Mouse (Mus musculus) adrenal gland, postnatal 36 days (tissue): ENCODE results near the gene Bid. TPM values are rescaled to one million over a fixed set of nuclear protein-coding genes. Genes with fewer than 3 reads are reported as not detected.
"Not testable (repeated sequence)": the region's sequence is repeated elsewhere in the genome, so short reads cannot be mapped to it uniquely, and the experiment has no call there.

ENCODE experiments used
- DNase-seq, 2 experiments: peaks; one replicate each; pipeline ENCODE4 v3.0.0; 2021; ENCODE audit warnings: mixed read lengths in 1 of 2
- total RNA-seq, 2 experiments: library from RNA; stranded (reverse); gene quantifications; 2 replicates each; pipeline ENCODE4 v1.2.3; 2021

The Bid gene
- total RNA-seq, 2 experiments from 2014 or later, result 4.5 to 5.9 TPM

DNA sequence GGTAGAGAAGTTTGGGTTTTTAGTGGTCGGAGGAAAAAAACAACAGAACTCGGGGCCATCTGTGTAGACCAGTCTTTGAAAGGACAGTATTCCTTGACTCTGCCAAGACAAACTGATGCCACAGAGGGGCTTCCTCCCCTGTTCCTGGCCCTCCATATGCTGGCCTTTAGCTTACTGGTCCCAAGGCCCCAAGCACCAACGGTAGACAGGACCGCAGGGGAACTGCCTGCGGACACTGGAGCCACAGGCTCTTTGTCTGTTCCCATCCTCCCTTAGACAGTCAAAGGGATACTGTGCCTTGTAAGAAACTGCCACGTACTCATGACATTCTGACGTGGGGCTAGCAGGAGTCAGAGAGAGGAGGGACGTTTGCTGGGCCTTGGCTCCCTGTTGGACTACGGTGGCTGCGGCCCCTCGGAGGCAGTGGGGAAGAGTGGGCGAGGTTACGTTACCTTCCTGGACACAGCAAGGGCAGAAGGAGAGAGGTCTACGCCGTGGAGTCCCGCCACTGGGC, 20.5 kb upstream of the Bid start:
- no peak for DNase-seq

DNA sequence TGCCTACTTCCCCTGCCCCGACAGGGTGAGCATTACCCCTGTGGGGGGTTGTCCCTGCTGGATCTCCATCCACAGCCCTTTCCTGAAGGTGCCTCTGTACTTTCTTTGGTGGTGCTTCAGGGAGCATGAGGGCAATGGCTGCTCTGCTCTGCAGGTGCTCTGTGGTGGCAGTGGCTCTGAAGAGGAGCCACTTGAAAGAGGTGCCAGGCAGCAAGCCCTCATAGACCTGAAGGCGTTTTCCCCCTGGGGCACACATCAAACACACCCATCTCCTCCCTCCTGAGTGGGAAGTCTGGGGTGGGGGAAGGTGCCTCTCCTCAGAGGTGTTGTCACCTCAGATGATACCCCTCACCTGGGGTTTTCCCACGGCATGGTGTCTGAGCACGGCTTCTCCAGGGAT, 17.5 kb upstream of the Bid start:
- no peak for DNase-seq

DNA sequence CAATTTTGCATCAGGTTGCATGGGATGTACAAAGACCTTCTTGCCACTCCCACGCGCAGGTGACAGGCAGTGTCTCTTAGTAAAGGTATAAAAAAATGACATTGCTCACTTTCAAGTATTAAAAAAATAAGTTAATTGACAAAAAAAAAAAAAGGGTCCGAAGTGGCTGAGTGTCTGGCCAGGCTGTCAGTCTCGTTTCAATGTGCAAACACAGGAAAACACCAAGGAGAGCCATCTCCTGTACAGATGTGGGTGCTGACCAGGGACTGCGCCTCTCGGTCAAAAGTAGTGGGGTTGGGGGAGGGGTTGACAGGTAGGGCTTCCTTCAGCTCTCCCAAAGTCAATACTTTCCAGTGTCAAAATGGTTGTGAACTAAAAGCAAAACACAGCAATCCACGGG, 17.0 kb upstream of the Bid start:
- DNase-seq, result no peak

DNA sequence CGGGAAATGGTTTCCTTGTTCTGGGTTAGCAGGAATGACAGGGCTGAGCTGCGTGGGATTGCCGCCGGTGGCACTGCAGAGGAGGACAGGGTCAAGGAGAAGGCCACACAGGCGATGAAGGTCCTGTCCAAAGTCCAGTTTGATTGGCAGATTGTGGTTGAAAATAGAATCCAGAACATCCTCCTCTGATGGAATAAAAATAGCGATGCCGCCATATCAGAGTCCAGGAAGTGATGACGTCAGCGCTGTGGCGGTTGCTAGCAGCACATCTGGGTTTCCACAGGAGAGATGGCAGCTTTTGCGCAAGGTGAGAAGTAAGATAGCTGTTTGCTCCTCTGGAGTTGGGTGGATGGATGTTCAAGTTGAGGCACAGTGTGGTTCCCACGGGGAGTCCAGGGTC, 15.9 kb upstream of the Bid start:
- no peak for DNase-seq

DNA sequence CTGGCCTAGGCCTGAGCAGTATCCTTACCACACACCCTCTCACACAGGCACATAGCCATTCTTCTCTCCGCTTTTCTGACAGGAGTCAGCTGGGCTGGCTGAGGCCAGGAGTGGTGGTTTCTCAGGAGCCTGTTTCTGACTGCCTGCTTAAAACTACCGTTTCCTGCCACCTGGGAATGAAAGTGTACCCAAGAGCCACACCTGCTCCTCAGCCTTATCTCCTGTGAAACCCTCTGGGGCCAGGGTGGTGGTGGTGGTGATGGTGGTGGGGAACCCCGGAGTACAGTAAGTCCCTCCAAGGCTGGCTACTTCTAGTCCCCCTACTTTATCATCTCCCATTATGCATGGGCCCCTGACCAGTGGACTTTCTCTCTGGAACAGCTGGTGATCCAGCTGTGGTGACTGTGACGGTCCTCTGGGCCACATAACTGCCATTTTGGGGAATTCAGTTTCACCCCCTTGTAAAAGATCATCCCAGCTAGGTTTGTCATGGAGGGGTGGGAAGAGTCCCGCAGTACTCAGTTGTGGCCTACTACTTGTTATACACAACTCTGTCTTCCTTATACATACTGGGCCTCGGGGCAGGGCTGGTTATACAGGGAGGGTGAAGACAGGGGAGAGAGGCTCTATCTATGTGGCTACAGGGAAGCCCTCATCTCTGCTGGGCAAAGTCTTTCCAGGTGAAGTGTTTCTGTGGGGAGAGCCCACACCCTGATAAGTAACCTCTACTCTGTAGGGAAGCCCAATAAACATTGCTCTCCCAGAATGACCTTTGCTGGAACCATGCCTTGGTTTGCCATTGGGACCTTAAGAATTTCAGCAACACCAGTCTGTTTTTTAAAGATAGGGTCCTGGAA, 14.0 kb upstream of the Bid start:
- DNase-seq, result no peak

DNA sequence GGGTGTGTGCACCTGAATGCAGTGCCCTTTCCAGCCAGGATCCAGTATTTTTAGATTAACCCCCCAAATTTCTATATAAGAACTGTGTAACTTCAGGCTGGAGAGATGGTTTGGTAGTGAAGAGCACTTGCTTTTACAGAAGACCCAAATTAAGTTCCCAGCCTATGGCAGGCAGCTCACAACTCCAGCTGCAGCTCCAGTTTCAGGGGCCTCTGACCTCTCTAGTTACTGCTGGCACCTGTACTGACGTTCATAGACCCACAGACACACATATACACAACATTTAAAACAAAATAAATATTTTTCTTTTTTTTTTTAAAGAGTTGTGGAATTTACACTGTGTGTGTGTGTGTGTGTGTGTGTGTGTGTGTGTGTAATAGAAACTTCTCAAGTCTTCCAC, 12.8 kb upstream of the Bid start:
- DNase-seq, result no peak

DNA sequence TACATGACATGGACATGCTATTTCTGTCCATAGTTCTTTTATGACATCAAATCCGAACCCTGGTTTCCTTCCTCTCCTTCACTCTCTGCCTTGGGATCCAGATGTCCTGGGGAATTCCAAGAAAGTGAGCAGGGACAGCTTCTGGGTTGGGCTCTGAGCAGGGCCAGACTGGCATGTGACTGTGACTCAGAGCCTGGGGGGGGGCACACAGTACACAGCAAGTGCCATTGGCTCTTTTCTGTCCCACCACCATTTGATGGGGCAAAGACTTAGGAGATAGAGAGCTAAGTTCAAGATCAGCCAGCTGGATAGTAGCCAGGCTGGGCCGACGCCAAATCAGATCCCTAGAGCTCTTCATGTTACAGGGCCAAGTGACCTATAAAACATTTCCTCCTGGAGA, 11.1 kb upstream of the Bid start:
- DNase-seq, result peak; percentile 85 to 89

DNA sequence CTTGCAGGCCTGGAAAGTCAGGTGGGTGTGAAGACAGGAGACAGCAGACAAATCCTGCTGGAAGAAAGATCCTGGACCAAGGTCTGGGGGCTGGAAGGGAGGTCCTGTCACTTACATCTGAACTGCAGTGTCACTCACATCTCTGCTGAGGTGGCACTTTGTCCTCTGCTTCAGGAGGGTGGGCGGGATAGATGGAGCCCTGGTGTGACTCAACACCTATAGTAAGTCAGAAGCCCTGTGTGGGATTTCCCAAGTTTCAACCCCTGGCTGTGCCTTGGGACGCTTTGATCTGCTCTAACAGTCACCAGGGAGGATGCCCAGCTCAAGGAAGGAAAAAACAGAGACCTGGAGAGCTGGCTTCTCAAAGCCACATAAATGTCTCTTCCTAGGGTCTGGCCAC, 10.2 kb upstream of the Bid start:
- DNase-seq, result no peak

DNA sequence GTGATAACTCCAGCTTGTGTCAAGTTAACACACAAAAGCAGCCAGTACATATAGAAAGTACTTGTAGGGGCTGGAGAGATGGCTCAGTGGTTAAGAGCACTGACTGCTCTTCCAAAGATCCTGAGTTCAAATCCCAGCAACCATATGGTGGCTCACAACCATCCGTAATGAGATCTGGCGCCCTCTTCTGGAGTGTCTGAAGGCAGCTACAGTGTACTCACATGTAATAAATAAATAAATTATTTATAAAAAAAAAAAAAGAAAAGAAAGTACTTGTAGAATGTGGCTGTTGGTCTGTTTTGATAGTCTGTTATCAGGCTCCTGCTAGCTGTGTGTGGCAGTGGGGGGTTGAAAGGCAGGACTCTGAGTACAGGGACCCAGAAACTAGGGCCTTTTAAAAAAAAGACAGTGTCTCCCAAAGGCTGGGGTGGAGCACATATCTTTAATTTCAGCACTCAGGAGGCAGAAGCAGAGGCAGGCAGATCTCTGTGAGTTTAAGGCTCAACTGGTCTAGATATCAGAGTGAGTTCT, 8.2 kb upstream of the Bid start:
- DNase-seq, result not testable (repeated sequence)

DNA sequence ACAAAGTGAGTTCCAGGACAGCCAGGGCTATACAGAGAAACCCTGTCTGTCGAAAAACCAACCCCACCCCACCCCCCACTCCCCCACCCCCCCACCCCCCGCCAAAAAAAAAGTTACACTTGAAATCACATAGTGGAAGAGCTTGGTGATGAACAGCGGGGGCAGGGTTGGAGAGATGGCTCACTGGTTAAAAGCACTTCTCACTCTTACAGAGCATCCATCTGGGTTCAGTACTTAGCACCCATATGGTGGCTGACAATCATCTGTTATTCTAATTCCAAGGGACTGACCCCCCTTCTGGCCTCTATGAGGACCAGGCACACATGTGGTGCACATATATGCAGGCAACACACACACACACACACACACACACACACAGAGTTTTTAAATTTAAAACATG, 1.3 kb upstream of the Bid start:
- no peak for DNase-seq

DNA sequence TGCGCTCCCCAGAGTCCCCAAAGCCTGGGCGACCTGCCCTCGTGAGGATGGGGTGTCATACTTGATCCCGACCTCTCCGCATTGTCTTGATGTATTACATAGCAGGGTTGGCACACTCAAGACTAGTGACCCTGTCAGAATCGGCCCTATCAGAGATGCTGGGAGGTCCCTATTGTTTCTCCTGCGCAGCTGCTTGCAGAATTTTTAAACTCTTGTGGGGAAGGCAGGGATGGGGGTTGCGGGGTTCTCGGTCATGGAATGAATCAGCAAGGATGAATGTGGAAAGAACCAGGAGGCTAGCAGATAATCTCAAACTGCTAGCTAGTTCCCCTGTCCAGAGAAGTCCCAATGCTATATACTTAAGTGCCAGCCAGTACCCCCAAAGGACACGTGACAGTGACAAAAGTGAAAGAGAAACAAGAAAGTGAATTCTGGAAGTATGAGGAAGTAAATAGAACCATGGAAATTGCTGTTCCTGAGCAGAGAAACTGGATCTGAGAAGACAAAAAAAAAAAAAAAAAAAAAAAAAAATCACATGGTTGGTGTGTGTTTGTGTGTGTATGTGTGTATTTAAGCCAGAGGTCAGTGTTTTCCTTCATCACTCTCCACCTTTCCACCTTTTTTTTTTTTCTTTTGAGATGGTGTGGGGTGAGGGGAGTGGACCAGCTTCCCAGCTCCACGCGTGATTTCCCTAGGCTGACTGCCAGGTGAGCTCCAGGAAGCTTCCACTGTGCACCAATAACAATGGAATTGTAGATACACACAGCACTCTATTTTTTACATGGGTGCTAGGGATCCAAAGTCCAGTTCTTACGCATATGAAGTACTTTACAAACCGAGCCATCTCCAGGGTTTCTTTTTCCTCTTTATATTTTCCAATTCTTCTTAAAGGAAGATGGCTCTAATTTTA, 574 bp upstream of the Bid start:
- DNase-seq, result not testable (repeated sequence)

DNA sequence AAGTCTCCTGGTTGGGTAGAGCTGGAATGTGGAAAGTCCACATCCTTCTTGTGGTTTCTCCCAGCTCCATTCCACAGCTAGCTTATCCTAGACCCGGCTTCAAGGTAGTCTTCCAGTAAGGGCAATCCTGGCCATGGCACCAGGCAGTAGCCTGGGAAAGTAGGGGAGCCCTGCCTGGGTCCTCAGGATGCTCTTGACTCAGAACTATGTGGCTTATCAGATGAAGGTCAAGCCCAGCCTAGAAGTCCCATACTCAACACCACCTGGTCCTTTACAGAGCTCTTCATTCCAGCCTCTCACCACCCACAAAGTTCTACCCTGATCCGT, 1.0 kb downstream of the Bid start:
- DNase-seq, result no peak

DNA sequence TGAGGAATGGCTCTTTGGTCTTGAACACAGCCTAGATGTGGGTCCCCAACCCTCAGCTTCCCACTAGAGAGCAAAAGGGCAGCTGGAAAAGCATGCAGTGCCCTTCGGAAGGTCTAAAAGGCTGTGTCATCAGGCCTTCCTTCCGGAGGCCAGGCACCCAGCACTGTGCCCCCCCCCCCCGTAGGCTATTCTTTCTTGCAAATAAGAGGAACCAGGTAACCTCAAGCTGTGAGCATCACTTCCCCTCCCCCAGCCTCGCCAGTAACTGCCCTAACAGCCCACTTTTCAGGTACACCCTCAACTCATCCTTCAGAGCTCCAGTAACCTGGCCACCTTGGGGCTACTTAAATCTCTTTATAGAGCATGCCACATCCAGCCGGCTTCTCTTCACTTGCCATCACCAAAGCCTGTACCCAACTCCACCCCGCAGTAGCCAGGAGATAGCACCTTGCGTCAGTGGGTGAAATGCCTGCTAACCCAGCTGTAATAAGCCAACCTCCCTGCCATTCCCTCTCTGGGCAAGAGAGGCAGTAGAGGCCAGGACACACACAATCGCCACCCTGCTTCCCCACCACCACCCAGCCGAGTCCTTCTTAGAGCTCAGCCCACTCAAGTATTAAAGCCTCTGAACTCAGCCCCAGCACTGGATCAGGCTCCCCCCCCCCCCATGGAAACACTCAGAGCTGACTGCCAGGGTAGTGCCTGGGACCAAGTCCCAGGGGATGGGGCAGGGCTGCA, 1.6 kb downstream of the Bid start:
- no peak for DNase-seq

DNA sequence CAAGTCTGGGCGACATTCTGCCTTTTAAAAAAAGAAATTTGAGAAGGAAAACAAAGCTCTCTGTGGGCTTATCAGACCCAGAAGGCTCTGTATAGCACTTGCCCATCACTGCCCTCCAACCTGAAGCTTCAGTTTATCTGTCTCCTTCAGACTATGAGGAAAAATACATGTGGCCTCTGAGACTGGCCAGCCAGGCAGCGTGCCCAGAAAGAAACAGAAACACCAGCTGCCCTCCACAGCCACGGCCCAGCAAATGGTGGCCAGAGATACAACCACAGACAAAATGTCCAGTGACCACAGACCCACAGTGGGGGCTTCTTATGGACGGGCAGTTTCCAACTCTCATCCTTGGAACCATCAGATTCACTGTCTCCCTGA, 2.1 kb downstream of the Bid start:
- no peak for DNase-seq

DNA sequence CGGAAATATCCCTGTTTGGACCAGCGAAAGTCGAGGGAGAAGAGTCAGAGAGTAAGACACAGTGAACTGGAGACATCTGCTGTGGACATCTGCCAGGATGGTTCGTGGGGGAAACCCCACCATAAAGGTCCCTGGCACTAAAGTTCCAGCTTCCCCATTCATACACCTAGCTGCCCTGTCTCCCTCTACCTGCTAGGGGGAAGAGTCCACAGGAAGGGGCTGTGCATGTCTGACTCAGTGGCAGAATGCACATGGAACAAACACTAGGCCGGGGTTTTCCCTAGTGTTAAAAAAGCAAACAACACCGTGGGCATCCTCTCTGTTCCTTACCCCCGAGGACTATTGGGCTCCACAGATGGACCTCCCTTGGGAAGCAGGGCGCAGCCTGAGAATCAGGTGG, 2.9 kb downstream of the Bid start:
- DNase-seq, result no peak

DNA sequence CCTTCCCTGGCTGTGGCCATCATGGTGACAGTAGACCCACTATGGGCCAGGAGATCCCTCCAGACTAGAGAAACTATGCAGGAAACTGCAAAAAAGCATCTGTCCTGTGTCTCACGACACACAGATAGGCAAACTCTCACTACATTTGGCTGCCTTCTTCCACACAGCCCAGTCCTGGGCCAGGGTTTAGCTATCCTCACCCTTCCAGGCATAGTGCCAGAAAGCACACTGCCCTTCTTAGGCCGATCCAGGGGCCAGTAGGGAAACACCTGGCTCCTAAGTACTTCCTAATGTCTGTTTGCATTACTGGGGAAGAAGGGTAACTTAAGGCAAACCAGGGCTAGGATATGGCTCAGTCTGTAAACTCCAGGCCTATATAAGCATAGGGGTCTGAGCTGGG, 3.7 kb downstream of the Bid start:
- no peak for DNase-seq

DNA sequence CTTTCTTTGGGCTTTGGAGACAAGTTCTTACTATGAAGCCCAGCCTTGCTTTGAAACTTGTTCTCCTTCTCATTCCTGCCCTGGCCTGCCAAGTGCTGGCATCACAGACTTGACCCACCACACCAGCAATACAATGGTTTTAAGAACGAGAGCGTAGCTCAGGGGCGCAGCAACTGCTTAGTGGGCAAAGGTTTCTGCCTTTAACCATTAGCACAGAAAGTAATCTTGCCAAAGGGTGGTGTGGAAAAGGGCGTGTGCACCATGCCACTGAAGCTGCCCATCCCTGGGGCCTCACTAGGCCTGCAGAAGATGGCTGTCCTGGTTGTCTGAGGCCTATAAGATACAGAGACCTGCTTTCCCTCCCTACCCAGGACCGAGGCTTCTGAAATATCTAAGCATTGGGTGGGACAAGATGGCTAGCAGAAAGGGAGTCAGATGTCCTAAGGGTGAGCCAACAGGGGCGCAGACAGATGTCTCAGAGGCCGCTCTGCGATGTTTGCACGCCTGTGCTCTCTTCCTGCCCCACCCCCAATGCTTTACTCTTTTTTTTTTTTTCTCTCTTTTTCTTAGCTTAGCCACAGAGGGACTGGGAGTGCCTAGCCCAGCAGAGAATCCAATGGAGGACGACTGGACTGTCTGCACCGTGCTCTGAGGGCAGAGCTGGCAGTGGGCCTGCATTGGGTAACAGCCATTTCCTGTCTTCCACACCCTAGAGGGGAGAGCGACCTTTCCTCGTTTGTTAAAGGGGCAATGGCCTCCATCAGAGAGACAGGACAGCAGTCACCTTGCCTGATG, 5.2 kb downstream of the Bid start:
- DNase-seq, result peak in 1 of 2 experiments; percentile 50

DNA sequence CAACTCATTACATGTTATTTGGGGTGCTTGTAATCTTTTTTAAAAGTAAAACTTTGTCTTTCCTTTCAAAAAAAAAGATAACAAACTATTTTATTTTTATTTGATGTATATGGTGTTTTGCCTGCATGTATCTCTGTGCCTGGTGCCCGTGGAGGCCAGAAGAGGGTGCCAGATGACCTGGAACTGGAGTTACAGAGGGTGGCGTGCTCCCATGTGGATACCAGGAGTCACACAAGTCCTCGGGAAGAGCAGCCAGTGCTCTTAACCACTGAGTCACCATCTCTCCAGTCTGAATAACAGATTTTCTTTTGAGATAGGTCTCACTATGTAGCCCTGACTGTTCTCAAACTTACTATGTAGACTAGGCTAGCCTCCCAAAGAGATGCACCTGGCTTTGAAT, 7.2 kb downstream of the Bid start:
- DNase-seq, result no peak

DNA sequence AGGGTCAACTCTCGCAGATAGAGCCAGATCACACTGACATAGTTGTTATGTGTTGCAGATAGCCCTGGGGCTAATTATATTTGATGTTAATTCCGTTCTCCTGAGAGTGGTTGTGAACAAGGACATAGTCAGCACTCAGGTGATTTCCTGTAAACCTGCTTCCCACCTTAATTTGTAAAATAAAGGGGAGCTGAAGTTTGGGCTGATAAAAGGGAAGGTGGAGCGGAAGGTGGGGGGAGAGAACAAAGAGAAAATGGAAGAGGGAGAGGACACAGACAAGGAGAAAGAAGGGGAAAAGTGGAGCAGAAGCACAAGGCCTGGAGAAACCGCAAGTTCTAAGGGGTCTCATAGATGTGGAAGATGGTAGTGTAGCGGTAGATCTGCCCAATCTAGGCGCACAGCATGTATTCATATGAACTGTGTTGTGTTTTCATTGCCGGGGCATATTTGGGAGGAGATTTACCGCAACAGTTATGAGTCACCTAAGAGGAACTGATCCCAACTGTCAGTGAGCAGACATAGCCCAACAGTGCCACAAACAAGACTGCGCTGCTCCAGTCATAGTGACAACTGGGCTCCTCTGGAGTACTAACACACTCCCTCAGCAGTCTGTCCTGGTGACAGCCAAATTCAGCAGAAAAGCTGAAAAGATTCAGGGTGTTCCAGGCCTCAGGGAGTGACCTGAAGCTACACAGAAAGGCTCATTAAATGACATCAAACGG, 8.6 kb downstream of the Bid start:
- not testable (repeated sequence) for DNase-seq

DNA sequence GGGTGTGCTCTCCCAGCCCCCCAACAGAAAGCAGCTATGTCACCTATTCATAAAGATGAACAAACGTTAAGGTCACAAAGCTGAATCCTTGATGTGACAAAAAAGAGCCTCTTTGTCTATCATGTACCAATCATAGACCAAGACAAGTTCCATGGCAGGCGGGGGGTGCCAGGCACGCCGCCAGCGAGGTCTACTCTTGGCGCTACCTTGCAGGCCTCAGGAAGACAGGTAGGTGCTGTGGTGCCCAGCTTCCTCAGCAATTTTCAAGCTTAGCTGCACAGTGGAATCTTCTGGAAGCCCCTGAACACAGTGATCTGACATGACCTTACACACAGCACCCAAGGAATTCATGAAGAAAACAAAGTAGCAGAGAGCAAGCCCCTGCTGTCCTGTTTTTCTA, 10.1 kb downstream of the Bid start:
- no peak for DNase-seq

DNA sequence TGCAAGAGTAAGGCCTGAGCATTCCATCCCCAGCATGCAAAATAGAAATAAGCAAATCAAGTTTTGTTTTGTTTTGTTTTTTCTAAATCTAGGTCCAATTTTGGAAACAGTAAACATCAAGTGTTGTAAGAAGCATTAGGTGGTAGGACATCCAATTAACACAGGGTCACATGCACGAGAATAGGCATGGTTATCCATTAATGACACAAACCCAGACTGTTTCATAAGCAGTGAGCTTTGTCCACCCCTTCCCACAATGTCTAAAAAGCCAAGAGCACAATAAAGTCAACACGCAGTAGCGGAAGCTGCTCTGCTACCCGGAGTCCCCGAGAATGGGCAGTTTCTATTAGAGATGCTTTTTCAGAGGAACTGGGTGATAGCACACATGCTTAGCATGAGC, 11.5 kb downstream of the Bid start:
- DNase-seq, result no peak
